In genomic region chr12:69682788-69683419, GRCm38 (mm10) we compare ENCODE assay signal across 8 mouse cellular contexts. TPM values are rescaled to one million over a fixed set of nuclear protein-coding genes. Genes with fewer than 3 reads are reported as not detected.
DNase-seq lines count a peak whose midpoint lies in the region; ATAC-seq lines count a peak whose summit lies in the region.

No protein-coding gene starts in this region.

- WGBS in kidney, embryonic 14.5 days, result 40% methylated on average over 14 of the region's 14 CpGs
- whole genome bisulfite sequencing in heart, embryonic 12.5 days, result 45% methylated on average over 14 of the region's 14 CpGs
- WGBS in liver, embryonic 16.5 days (ENCODE audit: insufficient replicate concordance), result 42% methylated on average over 14 of the region's 14 CpGs
- 35% methylated on average over 14 of the region's 14 CpGs for WGBS in stomach, embryonic 16.5 days

- H3K4me3 ChIP-seq in kidney, embryonic 14.5 days (ENCODE audit: low read length), result peak overlapping the region; percentile 92
- peak overlapping the region; percentile 25; the same call in 1 of the 2 replicates for H3K4me3 ChIP-seq in heart, embryonic 12.5 days
- peak overlapping the region; percentile 98 for H3K4me3 ChIP-seq in liver, embryonic 16.5 days (ENCODE audit: low read depth, low read length)
- H3K4me3 ChIP-seq in stomach, embryonic 16.5 days (replicated peaks; ENCODE audit: low read length), result peak overlapping the region; percentile 94

- no peaks in the 10 kb centered on the region for H3K36me3 ChIP-seq in kidney, embryonic 14.5 days (ENCODE audit: control insufficient read depth, insufficient read depth, low read length)
- H3K36me3 ChIP-seq in heart, embryonic 12.5 days, result no peaks in the 10 kb centered on the region
- no peaks in the 10 kb centered on the region for H3K36me3 ChIP-seq in liver, embryonic 16.5 days (ENCODE audit: control insufficient read depth, insufficient read depth)
- H3K36me3 ChIP-seq in stomach, embryonic 16.5 days (ENCODE audit: control insufficient read depth, insufficient read depth, low read length), result no peaks in the 10 kb centered on the region

- no peaks in the 10 kb centered on the region for H3K27me3 ChIP-seq in kidney, embryonic 14.5 days (ENCODE audit: control insufficient read depth, insufficient read depth, low read length)
- H3K27me3 ChIP-seq in heart, embryonic 12.5 days (replicated peaks), result no peaks in the 10 kb centered on the region
- no peaks in the 10 kb centered on the region for H3K27me3 ChIP-seq in liver, embryonic 16.5 days (ENCODE audit: control insufficient read depth, insufficient read depth, low read depth, low read length)
- no peaks in the 10 kb centered on the region for H3K27me3 ChIP-seq in stomach, embryonic 16.5 days (ENCODE audit: control insufficient read depth, insufficient read depth, low read length)

- DNase-seq in kidney, adult 11 months, result no peak
- peak; percentile 59 for DNase-seq in adipocyte (ENCODE audit: low spot score)
- DNase-seq in gastrocnemius, postnatal 4 days (ENCODE audit: low spot score in 2 of 2), result no peak
- no peak for DNase-seq in spleen, postnatal 14 days (ENCODE audit: low spot score in 2 of 2)

- ATAC-seq in kidney, embryonic 14.5 days (ENCODE audit: low FRiP score, low TSS enrichment), result no peak
- no peak for ATAC-seq in heart, embryonic 12.5 days (ENCODE audit: insufficient number of reproducible peaks, low FRiP score)
- ATAC-seq in liver, embryonic 16.5 days (ENCODE audit: low read depth), result no peak
- no peak for ATAC-seq in stomach, embryonic 16.5 days (ENCODE audit: insufficient read depth, low FRiP score)

- no peak overlapping the region for H3K27ac ChIP-seq in kidney, embryonic 14.5 days (ENCODE audit: low read depth, low read length)
- no peak overlapping the region for H3K27ac ChIP-seq in heart, embryonic 12.5 days (ENCODE audit: poor library complexity, severe bottlenecking)
- peak overlapping the region; percentile 49 for H3K27ac ChIP-seq in liver, embryonic 16.5 days (ENCODE audit: low read length)
- peak overlapping the region; percentile 57 for H3K27ac ChIP-seq in stomach, embryonic 16.5 days (ENCODE audit: low read length)

- peaks cover 7% of the 10 kb centered on the region for H3K4me1 ChIP-seq in kidney, embryonic 14.5 days (ENCODE audit: control insufficient read depth, insufficient read depth, low read length)
- H3K4me1 ChIP-seq in heart, embryonic 12.5 days (replicated peaks), result peaks cover 8% of the 10 kb centered on the region
- H3K4me1 ChIP-seq in liver, embryonic 16.5 days (ENCODE audit: control insufficient read depth, low read depth, low read length), result peaks cover 17% of the 10 kb centered on the region
- peaks cover 13% of the 10 kb centered on the region for H3K4me1 ChIP-seq in stomach, embryonic 16.5 days (ENCODE audit: control insufficient read depth, insufficient read depth, low read length)

- peak overlapping the region; percentile 64 for H3K4me2 ChIP-seq in kidney, embryonic 14.5 days (replicated peaks; ENCODE audit: low read depth, low read length)
- peak overlapping the region; percentile 87 for H3K4me2 ChIP-seq in heart, embryonic 12.5 days
- peak overlapping the region; percentile 81 for H3K4me2 ChIP-seq in liver, embryonic 16.5 days (ENCODE audit: low read depth, low read length)
- peak overlapping the region; percentile 92 for H3K4me2 ChIP-seq in stomach, embryonic 16.5 days (ENCODE audit: low read depth, low read length)

- H3K9me3 ChIP-seq in kidney, embryonic 14.5 days (ENCODE audit: control insufficient read depth, low read length), result no peaks in the 10 kb centered on the region
- no peaks in the 10 kb centered on the region for H3K9me3 ChIP-seq in heart, embryonic 12.5 days (replicated peaks)
- no peaks in the 10 kb centered on the region for H3K9me3 ChIP-seq in liver, embryonic 16.5 days (replicated peaks; ENCODE audit: control insufficient read depth, low read length)
- H3K9me3 ChIP-seq in stomach, embryonic 16.5 days (replicated peaks; ENCODE audit: control insufficient read depth, low read length), result no peaks in the 10 kb centered on the region

- H3K9ac ChIP-seq in kidney, embryonic 14.5 days (ENCODE audit: low read depth, low read length), result no peak overlapping the region; the same call in 1 of the 2 replicates
- H3K9ac ChIP-seq in heart, embryonic 12.5 days, result no peak overlapping the region
- H3K9ac ChIP-seq in liver, embryonic 16.5 days (ENCODE audit: low read depth, low read length), result peak overlapping the region; percentile 98
- peak overlapping the region; percentile 54; the same call in 1 of the 2 replicates for H3K9ac ChIP-seq in stomach, embryonic 16.5 days (ENCODE audit: low read length)

RNA-seq across cellular contexts. Expression of gene Sos2, which starts 1.3 kb away (rescaled TPM):
- polyA plus RNA-seq in kidney, embryonic 14.5 days (2014; fragmentation: Nextera tagmentation; extraction: Ambion mirVana), result 12.0 and 12.9 TPM in 2 replicates
- polyA plus RNA-seq in heart, embryonic 12.5 days (2016; fragmentation: Nextera tagmentation; extraction: Ambion mirVana), result 8.3 and 8.4 TPM in 2 replicates
- 3.3 and 3.7 TPM in 2 replicates for polyA plus RNA-seq in liver, embryonic 16.5 days (2015; fragmentation: Nextera tagmentation; extraction: Ambion mirVana)
- polyA plus RNA-seq in stomach, embryonic 16.5 days (2015; fragmentation: Nextera tagmentation; extraction: Ambion mirVana), result 8.2 and 11.8 TPM in 2 replicates
- 10 to 100 TPM; 37.5 to 42.9 TPM for total RNA-seq in gastrocnemius, postnatal 4 days (2021)

RNA-seq across cellular contexts. Expression of gene L2hgdh, which starts 41.8 kb away (rescaled TPM):
- 12.6 and 19.5 TPM in 2 replicates for polyA plus RNA-seq in kidney, embryonic 14.5 days (2014; fragmentation: Nextera tagmentation; extraction: Ambion mirVana)
- 19.5 and 20.8 TPM in 2 replicates for polyA plus RNA-seq in heart, embryonic 12.5 days (2016; fragmentation: Nextera tagmentation; extraction: Ambion mirVana)
- polyA plus RNA-seq in liver, embryonic 16.5 days (2015; fragmentation: Nextera tagmentation; extraction: Ambion mirVana), result 11.6 and 12.2 TPM in 2 replicates
- polyA plus RNA-seq in stomach, embryonic 16.5 days (2015; fragmentation: Nextera tagmentation; extraction: Ambion mirVana), result 18.3 and 21.7 TPM in 2 replicates
- 10 to 100 TPM; 38.1 to 38.9 TPM for total RNA-seq in gastrocnemius, postnatal 4 days (2021)

RNA-seq across cellular contexts. Expression of gene Atp5s, which starts 41.8 kb away (rescaled TPM):
- polyA plus RNA-seq in kidney, embryonic 14.5 days (2014; fragmentation: Nextera tagmentation; extraction: Ambion mirVana), result 29.4 and 37.6 TPM in 2 replicates
- polyA plus RNA-seq in heart, embryonic 12.5 days (2016; fragmentation: Nextera tagmentation; extraction: Ambion mirVana), result 31.1 and 31.2 TPM in 2 replicates
- 16.7 and 18.4 TPM in 2 replicates for polyA plus RNA-seq in liver, embryonic 16.5 days (2015; fragmentation: Nextera tagmentation; extraction: Ambion mirVana)
- 25.1 and 25.5 TPM in 2 replicates for polyA plus RNA-seq in stomach, embryonic 16.5 days (2015; fragmentation: Nextera tagmentation; extraction: Ambion mirVana)
- 10 to 100 TPM; 10.6 to 11.0 TPM for total RNA-seq in gastrocnemius, postnatal 4 days (2021)

Comparison
In these comparisons a context has a peak if more than half of its experiments do, and no peak if none do; other contexts are left out.
1. H3K27ac ChIP-seq: peak in liver, embryonic 16.5 days (single experiment) and stomach, embryonic 16.5 days (single experiment); none in kidney, embryonic 14.5 days (single experiment) and heart, embryonic 12.5 days (single experiment).
2. H3K4me3 ChIP-seq: peak in every context shown above with its lines; median percentile 98 in liver, embryonic 16.5 days; 94 in stomach, embryonic 16.5 days; 92 in kidney, embryonic 14.5 days; 25 in heart, embryonic 12.5 days.
3. H3K9ac ChIP-seq: peak in liver, embryonic 16.5 days (single experiment) and stomach, embryonic 16.5 days (single experiment); none in kidney, embryonic 14.5 days (single experiment) and heart, embryonic 12.5 days (single experiment).
4. Peak in every context shown above with its lines, with median percentiles within 50 percentile points of each other: H3K4me2 ChIP-seq.